Mouse (Mus musculus) limb, embryonic 15.5 days (tissue): ENCODE data around the gene Ndufa4l2. TPM values are rescaled to one million over a fixed set of nuclear protein-coding genes. Genes with fewer than 3 reads are reported as not detected.
A peak's percentile ranks its signal among the peaks of the same experiment; 100 is the strongest.

Experiments
- ATAC-seq: fragments of 200-750 bp; cut with Nextera tagmentation; 2 replicates; pipeline ENCODE4 v1.8.0; 2017; ENCODE audit warnings: low read depth, moderate TSS enrichment; ENCODE audit not compliant: insufficient number of reproducible peaks, low FRiP score, low TSS enrichment
- H3K27ac ChIP-seq: fragments of 300-500 bp; sonication (generic); 2 replicates; pipeline ENCODE4 v1.5.1; 2015; ENCODE audit warnings: moderate library complexity, mild to moderate bottlenecking, inconsistent platforms
- H3K27me3 ChIP-seq: fragments of 300-500 bp; sonication (generic); 2 replicates; pipeline ENCODE4 v1.6.1; 2015; ENCODE audit warnings: inconsistent platforms
- H3K36me3 ChIP-seq: fragments of 300-500 bp; sonication (generic); 2 replicates; pipeline ENCODE4 v1.6.1; 2015; ENCODE audit warnings: inconsistent platforms
- H3K4me1 ChIP-seq: fragments of 300-500 bp; sonication (generic); 2 replicates; pipeline ENCODE4 v1.6.1; 2015; ENCODE audit warnings: inconsistent platforms
- H3K4me2 ChIP-seq: fragments of 300-500 bp; sonication (generic); 2 replicates; pipeline ENCODE4 v1.6.1; 2015; ENCODE audit warnings: mild to moderate bottlenecking, inconsistent platforms
- H3K4me3 ChIP-seq: fragments of 300-500 bp; sonication (generic); 2 replicates; pipeline ENCODE4 v1.5.1; 2015; ENCODE audit warnings: mild to moderate bottlenecking, inconsistent platforms
- H3K9ac ChIP-seq: fragments of 300-500 bp; sonication (generic); 2 replicates; pipeline ENCODE4 v1.6.1; 2015; ENCODE audit warnings: inconsistent platforms
- H3K9me3 ChIP-seq: fragments of 300-500 bp; sonication (generic); 2 replicates; pipeline ENCODE4 v1.6.1; 2016; ENCODE audit warnings: inconsistent platforms
- WGBS: fragments of 180-500 bp; shearing (Covaris S2); methylation state at CpG from one replicate; pipeline ENCODE4 v1.1.7; 2015; 5-methylcytosine and 5-hydroxymethylcytosine counted together
- polyA plus RNA-seq: library from polyadenylated mRNA; unstranded; fragments of >200 nt; fragmentation: Nextera tagmentation; extraction: Ambion mirVana; gene quantifications from 2 replicates; pipeline ENCODE4 v1.2.1, GENCODE M21; 2015

Ndufa4l2 gene
- polyA plus RNA-seq, 1 experiment from 2014 or later: 328 TPM

GRCm38 (mm10) chr10:127511634-127512306 is 3.0 kb upstream of the Ndufa4l2 start:
- under 1% methylated on average over 30 of the region's 46 CpGs for WGBS
- Histone ChIP-seq H3K4me2 (peak overlapping the region; percentile 97), H3K4me1 (peaks cover 88% of the 10 kb centered on the region), H3K36me3 (no peaks in the 10 kb centered on the region; the same call in 1 of the 2 replicates), H3K27ac (no peak overlapping the region), H3K4me3 (peak overlapping the region; percentile 50), H3K27me3 (peaks cover 80% of the 10 kb centered on the region), H3K9ac (0 out of 2 replicates have a peak overlapping the region, but pooled peaks have one; percentile 26), H3K9me3 (no peaks in the 10 kb centered on the region)
- ATAC-seq: no peak

- H3K9ac ChIP-seq: no peak overlapping the region
- no peaks in the 10 kb centered on the region for H3K9me3 ChIP-seq
- ATAC-seq: no peak
- peaks cover 75% of the 10 kb centered on the region for H3K27me3 ChIP-seq
- peak overlapping the region; percentile 97 for H3K4me2 ChIP-seq
- 2% methylated on average over 7 of the region's 7 CpGs for WGBS
- no peak overlapping the region for H3K27ac ChIP-seq
- 0 out of 2 replicates have a peak, but pooled peaks cover 3% of the 10 kb centered on the region for H3K36me3 ChIP-seq
- H3K4me3 ChIP-seq: peak overlapping the region; percentile 50
- peaks cover 92% of the 10 kb centered on the region for H3K4me1 ChIP-seq
These were observed 2.5 kb upstream of the Ndufa4l2 start for GRCm38 (mm10) chr10:127512307-127512666.

- Histone ChIP-seq H3K9ac (no peak overlapping the region), H3K27me3 (peaks cover 70% of the 10 kb centered on the region), H3K27ac (peak overlapping the region; percentile 62), H3K4me3 (peak overlapping the region; percentile 50), H3K4me2 (peak overlapping the region; percentile 97), H3K9me3 (no peaks in the 10 kb centered on the region), H3K4me1 (peaks cover 96% of the 10 kb centered on the region), H3K36me3 (peaks cover 8% of the 10 kb centered on the region)
- peak; percentile 45 for ATAC-seq
- WGBS: 1% methylated on average over 27 of the region's 27 CpGs
These were observed 2.0 kb upstream of the Ndufa4l2 start for GRCm38 (mm10) chr10:127512813-127513212.

- ATAC-seq: 0 out of 2 replicates have a peak, but pooled peaks have one; percentile 25
- Histone ChIP-seq H3K9me3 (no peaks in the 10 kb centered on the region), H3K27me3 (peaks cover 62% of the 10 kb centered on the region), H3K36me3 (peaks cover 16% of the 10 kb centered on the region), H3K4me1 (peaks cover 88% of the 10 kb centered on the region), H3K4me3 (peak overlapping the region; percentile 50), H3K4me2 (peak overlapping the region; percentile 97), H3K27ac (peak overlapping the region; percentile 62), H3K9ac (no peak overlapping the region)
- 2% methylated on average over 16 of the region's 16 CpGs for WGBS
These were observed 1.2 kb upstream of the Ndufa4l2 start for GRCm38 (mm10) chr10:127513501-127514091.

- H3K9ac ChIP-seq: no peak overlapping the region
These were observed 562 bp upstream of the Ndufa4l2 start for GRCm38 (mm10) chr10:127514111-127514698.

GRCm38 (mm10) chr10:127515271-127515982 is 660 bp downstream of the Ndufa4l2 start:
- Histone ChIP-seq H3K4me1 (peaks cover 73% of the 10 kb centered on the region), H3K9me3 (no peaks in the 10 kb centered on the region), H3K9ac (no peak overlapping the region), H3K4me2 (peak overlapping the region; percentile 43), H3K4me3 (peak overlapping the region; percentile 31), H3K27ac (peak overlapping the region; percentile 27; the same call in 1 of the 2 replicates), H3K27me3 (peaks cover 45% of the 10 kb centered on the region), H3K36me3 (peaks cover 33% of the 10 kb centered on the region)
- no peak for ATAC-seq
- 32% methylated on average over 9 of the region's 9 CpGs for WGBS

More at GRCm38 (mm10) chr10:127514111-127514698, 562 bp upstream of the Ndufa4l2 start:
- Histone ChIP-seq H3K4me2 (peak overlapping the region; percentile 97), H3K27ac (peak overlapping the region; percentile 48), H3K4me3 (peak overlapping the region; percentile 50), H3K27me3 (peaks cover 57% of the 10 kb centered on the region), H3K36me3 (peaks cover 22% of the 10 kb centered on the region), H3K4me1 (peaks cover 82% of the 10 kb centered on the region), H3K9me3 (no peaks in the 10 kb centered on the region)
- WGBS: 13% methylated on average over 13 of the region's 13 CpGs
- ATAC-seq: no peak

- Histone ChIP-seq H3K4me3 (peak overlapping the region; percentile 31), H3K4me2 (peak overlapping the region; percentile 43), H3K9me3 (no peaks in the 10 kb centered on the region), H3K27me3 (peaks cover 39% of the 10 kb centered on the region), H3K36me3 (peaks cover 36% of the 10 kb centered on the region), H3K27ac (peak overlapping the region; percentile 84), H3K9ac (no peak overlapping the region), H3K4me1 (peaks cover 73% of the 10 kb centered on the region)
- WGBS: 29% methylated on average over 8 of the region's 8 CpGs
- no peak for ATAC-seq
These were observed 1.3 kb downstream of the Ndufa4l2 start for GRCm38 (mm10) chr10:127515983-127516459.

GRCm38 (mm10) chr10:127516576-127517260 is 2.0 kb downstream of the Ndufa4l2 start:
- H3K4me1 ChIP-seq: peaks cover 73% of the 10 kb centered on the region
- peak overlapping the region; percentile 31 for H3K4me3 ChIP-seq
- H3K9me3 ChIP-seq: no peaks in the 10 kb centered on the region
- peak overlapping the region; percentile 84 for H3K27ac ChIP-seq
- H3K4me2 ChIP-seq: peak overlapping the region; percentile 43
- ATAC-seq: peak; percentile 60
- H3K9ac ChIP-seq: no peak overlapping the region
- WGBS: 10% methylated on average over 30 of the region's 30 CpGs
- H3K27me3 ChIP-seq: peaks cover 32% of the 10 kb centered on the region
- H3K36me3 ChIP-seq: peaks cover 36% of the 10 kb centered on the region

GRCm38 (mm10) chr10:127517941-127518340 is 3.2 kb downstream of the Ndufa4l2 start:
- 91% methylated on average over 22 of the region's 22 CpGs for WGBS
- no peak overlapping the region; the same call in 1 of the 2 replicates for H3K27ac ChIP-seq
- H3K4me1 ChIP-seq: peaks cover 63% of the 10 kb centered on the region
- no peak for ATAC-seq
- H3K9ac ChIP-seq: no peak overlapping the region
- peaks cover 36% of the 10 kb centered on the region for H3K36me3 ChIP-seq
- H3K27me3 ChIP-seq: peaks cover 28% of the 10 kb centered on the region
- no peaks in the 10 kb centered on the region for H3K9me3 ChIP-seq
- H3K4me3 ChIP-seq: no peak overlapping the region
- no peak overlapping the region for H3K4me2 ChIP-seq

- 93% methylated on average over 26 of the region's 26 CpGs for WGBS
- no peak for ATAC-seq
- H3K27me3 ChIP-seq: peaks cover 23% of the 10 kb centered on the region
- H3K4me2 ChIP-seq: no peak overlapping the region
- H3K4me3 ChIP-seq: no peak overlapping the region
- H3K36me3 ChIP-seq: peaks cover 36% of the 10 kb centered on the region
- no peak overlapping the region for H3K27ac ChIP-seq
- no peaks in the 10 kb centered on the region for H3K9me3 ChIP-seq
- H3K9ac ChIP-seq: no peak overlapping the region
- H3K4me1 ChIP-seq: peaks cover 50% of the 10 kb centered on the region
These were observed 4.4 kb downstream of the Ndufa4l2 start for GRCm38 (mm10) chr10:127519041-127519701.
